8 mouse cellular contexts compared by ENCODE assay signal in genomic region chr5:122770806-122771261, GRCm38 (mm10). TPM values are rescaled to one million over a fixed set of nuclear protein-coding genes. Genes with fewer than 3 reads are reported as not detected.
DNase-seq lines count a peak whose midpoint lies in the region; ATAC-seq and TF ChIP-seq lines count a peak whose summit lies in the region.

No protein-coding gene starts in this region.

- no peaks in the 10 kb centered on the region for H3K9me3 ChIP-seq in lung, embryonic 14.5 days (ENCODE audit: low read depth, low read length)
- H3K9me3 ChIP-seq in stomach, postnatal 0 days (ENCODE audit: control insufficient read depth, low read length): no peaks in the 10 kb centered on the region
- H3K9me3 ChIP-seq in forebrain, embryonic 11.5 days (ENCODE audit: control insufficient read depth, low read length): no peaks in the 10 kb centered on the region

- no peak for TF ChIP-seq EP300 in stomach, postnatal 0 days (optimal IDR thresholded peaks at IDR 0.05)

- H3K27ac ChIP-seq in left cerebral cortex, adult 2 months: peak overlapping the region; percentile 68
- peak overlapping the region; percentile 96 for H3K27ac ChIP-seq in bone marrow macrophage, adult 2 months (ENCODE audit: insufficient read depth, low read depth, low read length)
- H3K27ac ChIP-seq in lung, embryonic 14.5 days (ENCODE audit: low read depth): peak overlapping the region; percentile 84
- H3K27ac ChIP-seq in stomach, postnatal 0 days (replicated peaks): peak overlapping the region; percentile 77
- H3K27ac ChIP-seq in forebrain, embryonic 11.5 days (ENCODE audit: low read depth, low read length): no peak overlapping the region

- no peak for TF ChIP-seq POLR2A in bone marrow macrophage, adult 2 months (IDR thresholded peaks at IDR 0.05; ENCODE audit: borderline replicate concordance, low read depth, low read length)

- ATAC-seq in lung, embryonic 14.5 days (ENCODE audit: insufficient read depth): peak; percentile 39; the same call in 1 of the 2 replicates
- peak; percentile 49; the same call in 1 of the 2 replicates for ATAC-seq in stomach, postnatal 0 days (ENCODE audit: low FRiP score, low TSS enrichment)
- ATAC-seq in forebrain, embryonic 11.5 days (replicated peaks; ENCODE audit: low FRiP score): no peak

- H3K4me3 ChIP-seq in left cerebral cortex, adult 2 months: no peak overlapping the region
- H3K4me3 ChIP-seq in bone marrow macrophage, adult 2 months (ENCODE audit: insufficient read depth, low read length): peak overlapping the region; percentile 42
- H3K4me3 ChIP-seq in lung, embryonic 14.5 days (ENCODE audit: low read depth, low read length): no peak overlapping the region
- no peak overlapping the region for H3K4me3 ChIP-seq in stomach, postnatal 0 days (ENCODE audit: low read depth, low read length)
- no peak overlapping the region for H3K4me3 ChIP-seq in forebrain, embryonic 11.5 days (ENCODE audit: low read depth, low read length)

- 41% methylated on average over 10 of the region's 10 CpGs for WGBS in lung, embryonic 14.5 days
- WGBS in stomach, postnatal 0 days: 35% methylated on average over 10 of the region's 10 CpGs
- 91% methylated on average over 10 of the region's 10 CpGs for WGBS in forebrain, embryonic 11.5 days

- peak overlapping the region; percentile 34 for H3K4me2 ChIP-seq in lung, embryonic 14.5 days
- peak overlapping the region; percentile 11; the same call in 1 of the 2 replicates for H3K4me2 ChIP-seq in stomach, postnatal 0 days (replicated peaks; ENCODE audit: low read depth)
- no peak overlapping the region for H3K4me2 ChIP-seq in forebrain, embryonic 11.5 days (ENCODE audit: low read depth, low read length, severe bottlenecking)

- H3K4me1 ChIP-seq in bone marrow macrophage, adult 2 months (ENCODE audit: control insufficient read depth, insufficient read depth, low read length): peaks cover 51% of the 10 kb centered on the region
- 0 out of 2 replicates have a peak, but pooled peaks cover 4% of the 10 kb centered on the region for H3K4me1 ChIP-seq in lung, embryonic 14.5 days (ENCODE audit: insufficient read depth)
- 0 out of 2 replicates have a peak, but pooled peaks cover 5% of the 10 kb centered on the region for H3K4me1 ChIP-seq in stomach, postnatal 0 days (replicated peaks; ENCODE audit: control insufficient read depth, insufficient read depth)
- no peaks in the 10 kb centered on the region for H3K4me1 ChIP-seq in forebrain, embryonic 11.5 days (replicated peaks; ENCODE audit: control insufficient read depth, insufficient read depth, low read length)

- H3K36me3 ChIP-seq in lung, embryonic 14.5 days (ENCODE audit: insufficient read depth): 0 out of 2 replicates have a peak, but pooled peaks cover 6% of the 10 kb centered on the region
- H3K36me3 ChIP-seq in stomach, postnatal 0 days (ENCODE audit: control insufficient read depth, insufficient read depth, low read length): no peaks in the 10 kb centered on the region
- H3K36me3 ChIP-seq in forebrain, embryonic 11.5 days (ENCODE audit: control insufficient read depth, insufficient read depth, low read length): no peaks in the 10 kb centered on the region; the same call in 1 of the 2 replicates

- no peak for TF ChIP-seq CTCF in left cerebral cortex, adult 2 months (IDR thresholded peaks at IDR 0.05)
- no peak for TF ChIP-seq CTCF in bone marrow macrophage, adult 2 months (IDR thresholded peaks at IDR 0.05; ENCODE audit: low read depth, low read length)
- no peak for TF ChIP-seq CTCF in lung, embryonic 14.5 days (IDR thresholded peaks at IDR 0.05; ENCODE audit: low read depth)
- TF ChIP-seq CTCF in stomach, postnatal 0 days (IDR thresholded peaks at IDR 0.05; ENCODE audit: low read depth): no peak

- no peaks in the 10 kb centered on the region for H3K27me3 ChIP-seq in lung, embryonic 14.5 days (ENCODE audit: insufficient read depth, low read length)
- no peaks in the 10 kb centered on the region for H3K27me3 ChIP-seq in stomach, postnatal 0 days (ENCODE audit: control insufficient read depth, insufficient read depth, low read length)
- H3K27me3 ChIP-seq in forebrain, embryonic 11.5 days (ENCODE audit: control insufficient read depth, insufficient read depth, low read length): no peaks in the 10 kb centered on the region

- DNase-seq in left cerebral cortex, adult 2 months (ENCODE audit: extremely low spot score in 1 of 2, low spot score in 2 of 2): no peak
- no peak for DNase-seq in left cerebral cortex, adult 11 months (ENCODE audit: low spot score)
- peak; percentile 72 to 78 for DNase-seq in gastrocnemius, postnatal 36 days
- DNase-seq in kidney, adult 11 months: peak; percentile 83
- peak; percentile 80 for DNase-seq in lung, embryonic 14.5 days
- peak; percentile 51 for DNase-seq in stomach, postnatal 0 days (ENCODE audit: low spot score)
- DNase-seq in forebrain, embryonic 11.5 days (ENCODE audit: low spot score): no peak

- peak overlapping the region; percentile 29; the same call in 1 of the 2 replicates for H3K9ac ChIP-seq in lung, embryonic 14.5 days
- peak overlapping the region; percentile 41 for H3K9ac ChIP-seq in stomach, postnatal 0 days (ENCODE audit: low read length)
- H3K9ac ChIP-seq in forebrain, embryonic 11.5 days (ENCODE audit: low read length): no peak overlapping the region

- intact Hi-C loops in left cerebral cortex, adult 2 months (cut with DNase I): no loop called here
- intact Hi-C loops in gastrocnemius, postnatal 36 days (cut with DNase I): no loop called here

RNA-seq across cellular contexts. Expression of gene Camkk2, which starts 8.4 kb away (rescaled TPM):
- total RNA-seq in left cerebral cortex, adult 2 months (2021): 100 to 1,000 TPM; 238 to 248 TPM
- 65.3 and 69.5 TPM in 2 replicates for polyA plus RNA-seq in bone marrow macrophage, adult 2 months (2012; ENCODE audit: insufficient read depth, insufficient read length, missing spikeins)
- total RNA-seq in gastrocnemius, postnatal 36 days (2021): 1 to 10 TPM; 5.1 to 5.2 TPM
- 35.8 and 36.2 TPM in 2 replicates for polyA plus RNA-seq in lung, embryonic 14.5 days (2014; fragmentation: Nextera tagmentation; extraction: Ambion mirVana)
- polyA plus RNA-seq in stomach, postnatal 0 days (2015; fragmentation: Nextera tagmentation; extraction: Ambion mirVana): 16.3 and 16.6 TPM in 2 replicates
- 24.4 and 26.3 TPM in 2 replicates for polyA plus RNA-seq in forebrain, embryonic 11.5 days (2014; fragmentation: Nextera tagmentation; extraction: Ambion mirVana)

RNA-seq across cellular contexts. Expression of gene Anapc5, which starts 50.3 kb away (rescaled TPM):
- 100 to 1,000 TPM; 222 to 229 TPM for total RNA-seq in left cerebral cortex, adult 2 months (2021)
- 170 and 221 TPM in 2 replicates for polyA plus RNA-seq in bone marrow macrophage, adult 2 months (2012; ENCODE audit: insufficient read depth, insufficient read length, missing spikeins)
- 100 to 1,000 TPM; 289 to 361 TPM for total RNA-seq in gastrocnemius, postnatal 36 days (2021)
- 459 and 472 TPM in 2 replicates for polyA plus RNA-seq in lung, embryonic 14.5 days (2014; fragmentation: Nextera tagmentation; extraction: Ambion mirVana)
- polyA plus RNA-seq in stomach, postnatal 0 days (2015; fragmentation: Nextera tagmentation; extraction: Ambion mirVana): 168 and 169 TPM in 2 replicates
- polyA plus RNA-seq in forebrain, embryonic 11.5 days (2014; fragmentation: Nextera tagmentation; extraction: Ambion mirVana): 536 and 549 TPM in 2 replicates

Comparison
In these comparisons a context has a peak if more than half of its experiments do, and no peak if none do; other contexts are left out.
1. DNase-seq: peak in gastrocnemius, postnatal 36 days (2 of 2), kidney, adult 11 months (single experiment), lung, embryonic 14.5 days (single experiment) and stomach, postnatal 0 days (single experiment); none in left cerebral cortex, adult 2 months (0 of 2), left cerebral cortex, adult 11 months (single experiment) and forebrain, embryonic 11.5 days (single experiment).